Mouse (Mus musculus): ENCODE measurements at regions not wholly inside any gene's neighbourhood (a gene's known extent, or its start where the extent isn't known, plus 50 kb on each side); places are given as distances from the start of the nearest gene placed in this dataset.

GRCm38 (mm10) chr9:61056731-61057270, 262.5 kb downstream of the Uaca start:
- H3K9me3 ChIP-seq (replicated peaks): peaks cover 5% of the 10 kb centered on the region; the same call in 1 of the 2 replicates
- no peaks in the 10 kb centered on the region for H3K36me3 ChIP-seq
- no peak for DNase-seq (ENCODE audit: low spot score)
- peaks cover 44% of the 10 kb centered on the region for H3K27me3 ChIP-seq (ENCODE audit: low read depth, poor library complexity, severe bottlenecking)
- 62% methylated on average over 10 of the region's 10 CpGs for WGBS
- peaks cover 38% of the 10 kb centered on the region for H3K4me1 ChIP-seq
- peak overlapping the region; percentile 63 for H3K27ac ChIP-seq
- no peak overlapping the region for H3K4me3 ChIP-seq

- Histone ChIP-seq H3K9me3 (replicated peaks) (peaks cover 5% of the 10 kb centered on the region; the same call in 1 of the 2 replicates), H3K4me1 (peaks cover 28% of the 10 kb centered on the region), H3K27me3 (ENCODE audit: low read depth, poor library complexity, severe bottlenecking) (peaks cover 50% of the 10 kb centered on the region), H3K36me3 (no peaks in the 10 kb centered on the region), H3K27ac (no peak overlapping the region), H3K4me3 (no peak overlapping the region)
- DNase-seq (ENCODE audit: low spot score): no peak
Observed at GRCm38 (mm10) chr9:61059225-61059624, 264.9 kb downstream of the Uaca start.

GRCm38 (mm10) chr9:61060958-61061357, 266.6 kb downstream of the Uaca start:
- H3K27me3 ChIP-seq (ENCODE audit: low read depth, poor library complexity, severe bottlenecking): peaks cover 50% of the 10 kb centered on the region
- H3K4me1 ChIP-seq: peaks cover 18% of the 10 kb centered on the region
- 81% methylated on average over 8 of the region's 8 CpGs for WGBS
- DNase-seq (ENCODE audit: low spot score): no peak
- H3K27ac ChIP-seq: no peak overlapping the region
- H3K4me3 ChIP-seq: no peak overlapping the region
- peaks cover 5% of the 10 kb centered on the region; the same call in 1 of the 2 replicates for H3K9me3 ChIP-seq (replicated peaks)
- H3K36me3 ChIP-seq: no peaks in the 10 kb centered on the region

GRCm38 (mm10) chr9:61064714-61065305, 270.5 kb downstream of the Uaca start:
- Histone ChIP-seq H3K4me3 (no peak overlapping the region), H3K27ac (no peak overlapping the region), H3K36me3 (no peaks in the 10 kb centered on the region), H3K9me3 (replicated peaks) (no peaks in the 10 kb centered on the region; the same call in 1 of the 2 replicates), H3K4me1 (peaks cover 18% of the 10 kb centered on the region), H3K27me3 (ENCODE audit: low read depth, poor library complexity, severe bottlenecking) (peaks cover 63% of the 10 kb centered on the region)
- no peak for DNase-seq (ENCODE audit: low spot score)
- 64% methylated on average over 8 of the region's 8 CpGs for WGBS

GRCm38 (mm10) chr9:61069553-61070314, 275.4 kb downstream of the Uaca start:
- no peak for DNase-seq (ENCODE audit: low spot score)
- H3K9me3 ChIP-seq (replicated peaks): no peaks in the 10 kb centered on the region
- WGBS: 8% methylated on average over 13 of the region's 13 CpGs
- H3K27me3 ChIP-seq (ENCODE audit: low read depth, poor library complexity, severe bottlenecking): peaks cover 83% of the 10 kb centered on the region
- H3K4me3 ChIP-seq: peak overlapping the region; percentile 17; the same call in 1 of the 2 replicates
- no peak overlapping the region for H3K27ac ChIP-seq
- H3K36me3 ChIP-seq: no peaks in the 10 kb centered on the region
- H3K4me1 ChIP-seq: peaks cover 39% of the 10 kb centered on the region

GRCm38 (mm10) chr9:61070315-61070707, 276.0 kb downstream of the Uaca start:
- peaks cover 39% of the 10 kb centered on the region for H3K4me1 ChIP-seq
- H3K27ac ChIP-seq: no peak overlapping the region
- 19% methylated on average over 8 of the region's 8 CpGs for WGBS
- H3K9me3 ChIP-seq (replicated peaks): no peaks in the 10 kb centered on the region
- no peak for DNase-seq (ENCODE audit: low spot score)
- no peaks in the 10 kb centered on the region for H3K36me3 ChIP-seq
- H3K4me3 ChIP-seq: no peak overlapping the region
- peaks cover 83% of the 10 kb centered on the region for H3K27me3 ChIP-seq (ENCODE audit: low read depth, poor library complexity, severe bottlenecking)

GRCm38 (mm10) chr9:61070861-61071260, 276.5 kb downstream of the Uaca start:
- peak; percentile 47 for DNase-seq (ENCODE audit: low spot score)
- H3K27me3 ChIP-seq (ENCODE audit: low read depth, poor library complexity, severe bottlenecking): peaks cover 85% of the 10 kb centered on the region
- 11% methylated on average over 9 of the region's 9 CpGs for WGBS

GRCm38 (mm10) chr9:61073482-61073881, 279.1 kb downstream of the Uaca start:
- Histone ChIP-seq H3K4me1 (peaks cover 34% of the 10 kb centered on the region), H3K27ac (no peak overlapping the region), H3K36me3 (no peaks in the 10 kb centered on the region), H3K27me3 (ENCODE audit: low read depth, poor library complexity, severe bottlenecking) (peaks cover 85% of the 10 kb centered on the region), H3K4me3 (no peak overlapping the region), H3K9me3 (replicated peaks) (no peaks in the 10 kb centered on the region)
- DNase-seq (ENCODE audit: low spot score): no peak
- WGBS: 59% methylated on average over 4 of the region's 4 CpGs

More at GRCm38 (mm10) chr9:61070861-61071260, 276.5 kb downstream of the Uaca start:
- Histone ChIP-seq H3K27ac (no peak overlapping the region), H3K9me3 (replicated peaks) (no peaks in the 10 kb centered on the region), H3K4me1 (peaks cover 39% of the 10 kb centered on the region), H3K4me3 (no peak overlapping the region), H3K36me3 (no peaks in the 10 kb centered on the region)

GRCm38 (mm10) chr9:61075071-61075470, 280.7 kb downstream of the Uaca start:
- no peaks in the 10 kb centered on the region for H3K9me3 ChIP-seq (replicated peaks)
- peaks cover 84% of the 10 kb centered on the region for H3K27me3 ChIP-seq (ENCODE audit: low read depth, poor library complexity, severe bottlenecking)
- 79% methylated on average over 4 of the region's 4 CpGs for WGBS
- no peaks in the 10 kb centered on the region for H3K36me3 ChIP-seq
- H3K27ac ChIP-seq: no peak overlapping the region
- H3K4me1 ChIP-seq: peaks cover 19% of the 10 kb centered on the region
- no peak overlapping the region for H3K4me3 ChIP-seq
- DNase-seq (ENCODE audit: low spot score): no peak

- Histone ChIP-seq H3K4me1 (no peaks in the 10 kb centered on the region), H3K27ac (no peak overlapping the region), H3K27me3 (ENCODE audit: low read depth, poor library complexity, severe bottlenecking) (peaks cover 96% of the 10 kb centered on the region), H3K36me3 (no peaks in the 10 kb centered on the region), H3K9me3 (replicated peaks) (no peaks in the 10 kb centered on the region), H3K4me3 (no peak overlapping the region)
- DNase-seq (ENCODE audit: low spot score): no peak
- 62% methylated on average over 2 of the region's 2 CpGs for WGBS
Observed at GRCm38 (mm10) chr9:61077181-61077580, 282.8 kb downstream of the Uaca start.

- H3K4me1 ChIP-seq: no peaks in the 10 kb centered on the region
- DNase-seq (ENCODE audit: low spot score): no peak
- H3K27me3 ChIP-seq (ENCODE audit: low read depth, poor library complexity, severe bottlenecking): peaks cover 96% of the 10 kb centered on the region
- no peaks in the 10 kb centered on the region for H3K36me3 ChIP-seq
- WGBS: 83% methylated on average over 4 of the region's 4 CpGs
- no peaks in the 10 kb centered on the region for H3K9me3 ChIP-seq (replicated peaks)
- H3K4me3 ChIP-seq: no peak overlapping the region
- H3K27ac ChIP-seq: no peak overlapping the region
Observed at GRCm38 (mm10) chr9:61077807-61078206, 283.5 kb downstream of the Uaca start.

- DNase-seq (ENCODE audit: low spot score): no peak
- no peaks in the 10 kb centered on the region for H3K9me3 ChIP-seq (replicated peaks)
- no peak overlapping the region for H3K4me3 ChIP-seq
- H3K27me3 ChIP-seq (ENCODE audit: low read depth, poor library complexity, severe bottlenecking): peaks cover 95% of the 10 kb centered on the region
- WGBS: 82% methylated on average over 16 of the region's 16 CpGs
- H3K27ac ChIP-seq: no peak overlapping the region
- peaks cover 12% of the 10 kb centered on the region for H3K4me1 ChIP-seq
- H3K36me3 ChIP-seq: no peaks in the 10 kb centered on the region
Observed at GRCm38 (mm10) chr9:61081474-61082021, 287.2 kb downstream of the Uaca start.

GRCm38 (mm10) chr9:61084655-61085230, 287.4 kb upstream of the Tle3 start:
- Histone ChIP-seq H3K36me3 (no peaks in the 10 kb centered on the region), H3K27me3 (ENCODE audit: low read depth, poor library complexity, severe bottlenecking) (peaks cover 99% of the 10 kb centered on the region), H3K4me3 (no peak overlapping the region), H3K27ac (no peak overlapping the region), H3K9me3 (replicated peaks) (no peaks in the 10 kb centered on the region), H3K4me1 (peaks cover 21% of the 10 kb centered on the region)
- 45% methylated on average over 13 of the region's 13 CpGs for WGBS
- peak; percentile 54 for DNase-seq (ENCODE audit: low spot score)
